Comparison of ENCODE assay signal across 10 mouse cellular contexts in genomic region chr2:38485957-38486931, GRCm38 (mm10). TPM values are rescaled to one million over a fixed set of nuclear protein-coding genes. Genes with fewer than 3 reads are reported as not detected.
A peak's percentile ranks its signal among the peaks of the same experiment; 100 is the strongest.
DNase-seq lines count a peak whose midpoint lies in the region; ATAC-seq and TF ChIP-seq lines count a peak whose summit lies in the region.
"Had no signal": no experiment of that assay in that cellular context is flagged by ENCODE, and none has a peak within 500 bp of the region (broad histone marks: within the 10 kb centered on the region; RNA-seq: fewer than 3 reads in every experiment).

No protein-coding gene starts in this region.

- H3K4me2 ChIP-seq in hindbrain, embryonic 14.5 days (replicated peaks): no peak overlapping the region
- H3K4me2 ChIP-seq in hindbrain, embryonic 12.5 days (replicated peaks): no peak overlapping the region
- no peak overlapping the region; the same call in 1 of the 2 replicates for H3K4me2 ChIP-seq in liver, embryonic 16.5 days (ENCODE audit: low read depth, low read length)
- H3K4me2 ChIP-seq in stomach, embryonic 16.5 days (ENCODE audit: low read depth, low read length): 0 out of 2 replicates have a peak overlapping the region, but pooled peaks have one; percentile 22
- H3K4me2 ChIP-seq: hindbrain, embryonic 15.5 days had no signal

- no peaks in the 10 kb centered on the region for H3K36me3 ChIP-seq in hindbrain, embryonic 14.5 days (replicated peaks; ENCODE audit: control insufficient read depth, insufficient read depth)
- no peaks in the 10 kb centered on the region for H3K36me3 ChIP-seq in hindbrain, embryonic 12.5 days
- H3K36me3 ChIP-seq in liver, embryonic 16.5 days (ENCODE audit: control insufficient read depth, insufficient read depth): no peaks in the 10 kb centered on the region
- H3K36me3 ChIP-seq in stomach, embryonic 16.5 days (ENCODE audit: control insufficient read depth, insufficient read depth, low read length): no peaks in the 10 kb centered on the region
- H3K36me3 ChIP-seq: hindbrain, embryonic 15.5 days had no signal

- H3K4me3 ChIP-seq in hindbrain, embryonic 14.5 days (replicated peaks; ENCODE audit: low read length): no peak overlapping the region
- no peak overlapping the region for H3K4me3 ChIP-seq in hindbrain, embryonic 12.5 days
- H3K4me3 ChIP-seq in bone marrow macrophage, adult 2 months (ENCODE audit: insufficient read depth, low read length): peak overlapping the region; percentile 2; the same call in 1 of the 2 replicates
- H3K4me3 ChIP-seq in liver, embryonic 16.5 days (ENCODE audit: low read depth, low read length): no peak overlapping the region
- H3K4me3 ChIP-seq in stomach, embryonic 16.5 days (replicated peaks; ENCODE audit: low read length): no peak overlapping the region
- H3K4me3 ChIP-seq: hindbrain, embryonic 15.5 days had no signal

- DNase-seq in hindbrain, embryonic 14.5 days (ENCODE audit: low spot score): peak; percentile 30
- peak; percentile 67 for DNase-seq in gastrocnemius, postnatal 14 days
- DNase-seq in kidney, adult 18-20 months: peak; percentile 88

- no peaks in the 10 kb centered on the region for H3K4me1 ChIP-seq in hindbrain, embryonic 14.5 days (replicated peaks; ENCODE audit: control insufficient read depth, insufficient read depth, low read length)
- no peaks in the 10 kb centered on the region for H3K4me1 ChIP-seq in hindbrain, embryonic 12.5 days
- peaks cover 52% of the 10 kb centered on the region for H3K4me1 ChIP-seq in bone marrow macrophage, adult 2 months (ENCODE audit: control insufficient read depth, insufficient read depth, low read length)
- peaks cover 15% of the 10 kb centered on the region for H3K4me1 ChIP-seq in liver, embryonic 16.5 days (ENCODE audit: control insufficient read depth, low read depth, low read length)
- H3K4me1 ChIP-seq in stomach, embryonic 16.5 days (ENCODE audit: control insufficient read depth, insufficient read depth, low read length): peaks cover 24% of the 10 kb centered on the region
- H3K4me1 ChIP-seq: hindbrain, embryonic 15.5 days had no signal

- TF ChIP-seq POLR2A in bone marrow macrophage, adult 2 months (IDR thresholded peaks at IDR 0.05; ENCODE audit: borderline replicate concordance, low read depth, low read length): no peak

- no peak for ATAC-seq in hindbrain, embryonic 14.5 days (ENCODE audit: low FRiP score)
- no peak for ATAC-seq in hindbrain, embryonic 12.5 days (ENCODE audit: low FRiP score)
- ATAC-seq in liver, embryonic 16.5 days (ENCODE audit: low read depth): peak; percentile 86
- ATAC-seq in stomach, embryonic 16.5 days (ENCODE audit: insufficient read depth, low FRiP score): peak; percentile 93
- ATAC-seq in megakaryocyte-erythroid progenitor cell, adult 5-6 weeks (replicated peaks; ENCODE audit: low FRiP score, low TSS enrichment, poor library complexity, severe bottlenecking): no peak

- no peak overlapping the region for H3K27ac ChIP-seq in hindbrain, embryonic 14.5 days
- H3K27ac ChIP-seq in hindbrain, embryonic 12.5 days: no peak overlapping the region
- H3K27ac ChIP-seq in bone marrow macrophage, adult 2 months (ENCODE audit: insufficient read depth, low read depth, low read length): peak overlapping the region; percentile 100
- peak overlapping the region; percentile 82 for H3K27ac ChIP-seq in liver, embryonic 16.5 days (ENCODE audit: low read length)
- H3K27ac ChIP-seq in stomach, embryonic 16.5 days (ENCODE audit: low read length): peak overlapping the region; percentile 92
- H3K27ac ChIP-seq: hindbrain, embryonic 15.5 days had no signal

- no peaks in the 10 kb centered on the region for H3K9me3 ChIP-seq in hindbrain, embryonic 14.5 days (ENCODE audit: control insufficient read depth, low read length)
- no peaks in the 10 kb centered on the region for H3K9me3 ChIP-seq in hindbrain, embryonic 12.5 days (replicated peaks)
- no peaks in the 10 kb centered on the region for H3K9me3 ChIP-seq in liver, embryonic 16.5 days (replicated peaks; ENCODE audit: control insufficient read depth, low read length)
- no peaks in the 10 kb centered on the region for H3K9me3 ChIP-seq in stomach, embryonic 16.5 days (replicated peaks; ENCODE audit: control insufficient read depth, low read length)
- H3K9me3 ChIP-seq: hindbrain, embryonic 15.5 days had no signal

- 70% methylated on average over 6 of the region's 6 CpGs for WGBS in hindbrain, embryonic 14.5 days
- WGBS in hindbrain, embryonic 12.5 days: 73% methylated on average over 6 of the region's 6 CpGs
- WGBS in liver, embryonic 16.5 days (ENCODE audit: insufficient replicate concordance): 33% methylated on average over 6 of the region's 6 CpGs
- WGBS in stomach, embryonic 16.5 days: 53% methylated on average over 6 of the region's 6 CpGs

- H3K9ac ChIP-seq in hindbrain, embryonic 14.5 days: no peak overlapping the region
- H3K9ac ChIP-seq in hindbrain, embryonic 12.5 days: no peak overlapping the region
- H3K9ac ChIP-seq in liver, embryonic 16.5 days (ENCODE audit: low read depth, low read length): no peak overlapping the region
- no peak overlapping the region for H3K9ac ChIP-seq in stomach, embryonic 16.5 days (ENCODE audit: low read length)
- H3K9ac ChIP-seq: hindbrain, embryonic 15.5 days had no signal

- no peak for TF ChIP-seq CTCF in bone marrow macrophage, adult 2 months (IDR thresholded peaks at IDR 0.05; ENCODE audit: low read depth, low read length)

- intact Hi-C loops in gastrocnemius, postnatal 14 days (cut with DNase I; ENCODE audit: low total_unique reads): no loop called here

- H3K27me3 ChIP-seq in hindbrain, embryonic 14.5 days (ENCODE audit: control insufficient read depth, insufficient read depth, low read length): no peaks in the 10 kb centered on the region
- H3K27me3 ChIP-seq in hindbrain, embryonic 12.5 days: no peaks in the 10 kb centered on the region
- H3K27me3 ChIP-seq in liver, embryonic 16.5 days (ENCODE audit: control insufficient read depth, insufficient read depth, low read depth, low read length): no peaks in the 10 kb centered on the region
- H3K27me3 ChIP-seq in stomach, embryonic 16.5 days (ENCODE audit: control insufficient read depth, insufficient read depth, low read length): no peaks in the 10 kb centered on the region
- H3K27me3 ChIP-seq: CH12.LX; hindbrain, embryonic 15.5 days had no signal

RNA-seq across cellular contexts. Expression of gene Nek6, which starts 25.2 kb away (rescaled TPM):
- 55.0 and 58.4 TPM in 2 replicates for polyA plus RNA-seq in hindbrain, embryonic 14.5 days (2014; fragmentation: Nextera tagmentation; extraction: Ambion mirVana)
- 85.7 and 94.8 TPM in 2 replicates for polyA plus RNA-seq in hindbrain, embryonic 12.5 days (2016; fragmentation: Nextera tagmentation; extraction: Ambion mirVana)
- polyA plus RNA-seq in bone marrow macrophage, adult 2 months (2012; ENCODE audit: insufficient read depth, insufficient read length, missing spikeins): 15.8 and 17.0 TPM in 2 replicates
- total RNA-seq in gastrocnemius, postnatal 14 days (2021): 10 to 100 TPM; 15.4 to 16.6 TPM
- polyA plus RNA-seq in liver, embryonic 16.5 days (2015; fragmentation: Nextera tagmentation; extraction: Ambion mirVana): 43.5 and 47.6 TPM in 2 replicates
- 111 and 122 TPM in 2 replicates for polyA plus RNA-seq in stomach, embryonic 16.5 days (2015; fragmentation: Nextera tagmentation; extraction: Ambion mirVana)
- total RNA-seq in megakaryocyte-erythroid progenitor cell, adult 5-6 weeks (2014; fragmentation: Nextera tagmentation): not detected in 2 replicates
- total RNA-seq in megakaryocyte-erythroid progenitor cell, adult 5-6 weeks (2017): 0.05 and 0.65 TPM in 2 replicates

Comparison
In these comparisons a context has a peak if more than half of its experiments do, and no peak if none do; other contexts are left out.
1. ATAC-seq: peak in liver, embryonic 16.5 days (single experiment) and stomach, embryonic 16.5 days (single experiment); none in hindbrain, embryonic 14.5 days (single experiment), hindbrain, embryonic 12.5 days (single experiment) and megakaryocyte-erythroid progenitor cell, adult 5-6 weeks (single experiment).
2. DNase-seq: peak in every context shown above with its lines; median percentile 88 in kidney, adult 18-20 months; 67 in gastrocnemius, postnatal 14 days; 30 in hindbrain, embryonic 14.5 days.
3. H3K27ac ChIP-seq: peak in bone marrow macrophage, adult 2 months (single experiment), liver, embryonic 16.5 days (single experiment) and stomach, embryonic 16.5 days (single experiment); none in hindbrain, embryonic 14.5 days (single experiment) and hindbrain, embryonic 12.5 days (single experiment).